Mouse (Mus musculus) heart, adult 2 months (tissue): ENCODE data around the gene Spata2l.

ENCODE experiments used
- CTCF ChIP-seq: fragments of 200-600 bp; IDR thresholded peaks from 2 replicates; pipeline ENCODE4 v1.8.1; 2022; ENCODE audit warnings: antibody characterized with exemption, mild to moderate bottlenecking, moderate library complexity
- EP300 ChIP-seq: fragments of 200-500 bp; IDR thresholded peaks from 2 replicates; pipeline ENCODE4 v1.6.1; 2011; ENCODE audit warnings: low read depth, low read length, control low read depth; ENCODE audit not compliant: insufficient read depth

GRCm38 (mm10) chr8:123203571-123203970, 32.5 kb downstream of the Spata2l start:
- no peak for TF ChIP-seq EP300
- TF ChIP-seq CTCF, result no peak
